Mouse (Mus musculus) frontal cortex, postnatal 36 days (tissue): ENCODE measurements at regions not wholly inside any gene's neighbourhood (a gene's known extent, or its start where the extent isn't known, plus 50 kb on each side); places are given as distances from the start of the nearest gene placed in this dataset.

Source experiments
- DNase-seq, 2 experiments: peaks; one replicate each; pipeline ENCODE4 v3.0.0; 2022; ENCODE audit warnings: low spot score in 2 of 2

- no peak for DNase-seq
Measured at GRCm38 (mm10) chr13:115427091-115428033, 325.6 kb upstream of the Itga1 start.

DNA sequence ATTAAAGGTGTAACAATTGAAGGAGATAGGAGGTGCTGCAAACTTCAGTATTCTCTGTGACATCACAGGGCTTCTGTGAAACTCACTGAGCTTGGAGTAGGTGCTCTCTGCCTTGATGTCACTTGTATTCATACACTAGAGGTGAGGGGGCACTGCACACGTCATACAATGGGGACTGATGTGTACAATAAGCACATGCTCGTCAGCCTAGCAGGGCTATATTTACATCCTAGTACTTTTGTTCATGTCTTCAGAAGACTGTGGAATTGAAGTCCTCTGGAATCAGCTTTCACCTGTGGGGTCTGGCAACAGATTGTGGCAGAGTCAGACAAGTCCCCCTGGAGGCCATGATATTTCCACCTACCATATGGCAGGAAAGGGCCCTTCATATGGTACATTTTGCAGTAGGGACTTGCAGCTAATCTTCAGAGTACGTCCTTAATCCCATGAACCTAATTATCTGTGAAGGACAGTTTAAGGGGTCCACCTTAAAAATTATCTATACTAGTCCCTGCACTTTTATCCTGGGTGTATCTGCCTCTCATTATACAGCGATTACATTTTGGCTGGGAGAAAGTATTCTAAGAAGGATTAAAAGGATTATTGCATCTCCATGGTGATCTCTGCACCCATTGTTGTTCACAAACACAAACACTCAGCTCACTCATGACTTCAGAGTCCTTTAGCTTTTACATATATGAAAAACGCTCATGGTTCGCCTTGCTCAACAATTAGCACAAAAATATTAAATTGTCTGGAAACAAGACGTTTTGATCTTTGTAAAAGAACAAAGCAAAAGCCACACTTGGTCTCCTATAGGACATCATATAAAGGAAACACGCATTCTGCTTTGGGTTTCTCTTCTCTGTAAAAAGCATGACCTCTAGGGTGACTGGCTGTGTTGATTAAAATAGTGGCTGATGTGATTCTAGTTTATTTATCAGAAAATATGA, 324.1 kb upstream of the Itga1 start:
- DNase-seq = no peak

DNA sequence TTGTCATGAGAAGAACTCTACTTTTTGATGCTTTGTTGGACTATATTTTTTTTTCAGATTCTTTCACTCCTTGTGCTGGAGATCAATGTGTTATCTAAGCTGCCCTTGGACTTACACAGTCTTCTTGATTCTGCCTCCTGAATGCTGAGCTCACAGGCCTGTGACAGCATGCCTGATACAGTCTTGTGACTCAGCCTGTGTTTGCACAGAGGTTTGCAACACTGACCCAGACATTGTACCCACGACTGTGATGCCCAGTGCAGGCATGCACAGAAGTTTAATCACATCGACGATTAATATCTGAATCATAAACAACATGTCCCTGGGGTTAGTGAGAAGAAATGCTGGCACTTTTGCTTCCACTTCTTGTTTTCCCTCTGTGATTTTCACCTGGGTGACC, 322.0 kb upstream of the Itga1 start:
- DNase-seq = no peak

DNA sequence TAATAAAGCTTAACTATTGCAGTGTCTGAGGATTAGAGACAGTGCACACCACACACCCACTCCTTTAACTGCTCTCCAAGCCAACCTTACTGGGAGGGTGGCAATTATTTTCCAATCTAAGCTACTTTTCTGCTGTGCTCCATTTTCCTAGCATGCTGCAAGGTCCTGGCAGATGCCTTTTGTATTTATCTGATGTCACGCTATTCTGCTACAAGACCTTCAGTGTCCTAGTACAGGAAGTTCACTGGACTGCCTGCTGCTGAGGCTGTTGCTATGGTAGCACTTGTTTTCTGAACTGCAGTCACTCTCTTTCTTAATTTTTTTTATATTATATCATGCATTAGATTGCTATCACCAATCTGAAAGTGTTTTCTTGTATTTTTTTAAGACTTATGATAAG, 319.7 kb upstream of the Itga1 start:
- DNase-seq = no peak

DNA sequence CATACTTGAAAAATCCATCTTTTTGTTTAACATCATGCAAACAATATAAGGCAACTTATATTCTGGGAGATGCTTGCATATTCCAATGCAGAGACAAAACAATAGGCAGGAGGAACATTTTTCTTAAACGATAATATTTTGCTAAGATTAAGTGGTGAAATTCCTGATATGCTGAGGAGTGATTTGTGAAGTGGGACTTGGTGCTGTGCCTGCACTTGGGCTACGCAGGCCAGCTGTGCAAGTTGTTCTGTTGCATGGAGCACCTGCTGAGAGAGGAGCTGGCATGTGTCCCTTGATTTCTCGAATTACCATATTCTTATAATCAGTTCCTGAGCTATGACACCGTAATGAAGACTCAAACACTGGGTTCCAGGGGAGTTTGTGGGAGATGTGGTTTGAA, 316.1 kb upstream of the Itga1 start:
- no peak for DNase-seq

DNA sequence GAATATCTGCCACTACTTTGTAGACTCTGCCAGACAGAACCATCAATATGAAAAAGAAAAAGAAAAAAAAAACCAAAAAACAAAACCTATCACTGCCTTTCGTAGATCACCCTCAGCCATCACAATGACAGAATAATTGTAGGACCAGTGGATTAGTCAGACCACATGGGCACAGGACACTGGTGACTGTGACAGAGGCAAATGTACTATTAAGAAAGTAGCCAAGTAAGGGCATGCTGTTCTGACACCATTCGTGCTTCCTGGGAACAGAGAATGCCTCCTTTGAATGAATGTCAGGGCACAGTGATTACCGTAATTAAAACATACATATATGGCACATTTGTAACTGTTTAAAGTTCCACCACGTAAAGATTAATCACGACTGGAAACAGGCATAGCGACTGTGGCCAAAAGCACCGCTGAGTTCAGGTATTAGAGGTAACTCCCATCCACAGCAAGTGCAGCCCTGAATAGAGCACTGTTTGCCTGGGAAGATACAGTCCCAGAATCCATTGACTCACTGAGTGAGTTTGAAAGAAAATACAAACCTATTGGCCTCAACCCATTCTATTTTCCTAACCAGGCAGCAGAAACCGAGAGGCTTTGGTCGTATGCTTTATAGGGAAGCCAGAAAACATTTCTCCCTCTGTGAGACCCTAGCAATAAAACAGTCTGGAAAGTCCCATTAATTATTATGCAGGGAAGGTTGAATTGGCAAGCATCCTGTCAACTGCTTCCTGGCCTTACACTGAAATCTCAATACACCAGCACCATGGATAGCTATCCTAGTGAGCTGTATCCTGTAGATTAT, 312.2 kb upstream of the Itga1 start:
- DNase-seq = no peak

GRCm38 (mm10) chr13:115405916-115406315, 304.2 kb upstream of the Itga1 start:
- DNase-seq = no peak

- no peak for DNase-seq
Measured at GRCm38 (mm10) chr13:115400706-115401215, 299.0 kb upstream of the Itga1 start.

GRCm38 (mm10) chr13:115379682-115380081, 277.9 kb upstream of the Itga1 start:
- DNase-seq = no peak

DNA sequence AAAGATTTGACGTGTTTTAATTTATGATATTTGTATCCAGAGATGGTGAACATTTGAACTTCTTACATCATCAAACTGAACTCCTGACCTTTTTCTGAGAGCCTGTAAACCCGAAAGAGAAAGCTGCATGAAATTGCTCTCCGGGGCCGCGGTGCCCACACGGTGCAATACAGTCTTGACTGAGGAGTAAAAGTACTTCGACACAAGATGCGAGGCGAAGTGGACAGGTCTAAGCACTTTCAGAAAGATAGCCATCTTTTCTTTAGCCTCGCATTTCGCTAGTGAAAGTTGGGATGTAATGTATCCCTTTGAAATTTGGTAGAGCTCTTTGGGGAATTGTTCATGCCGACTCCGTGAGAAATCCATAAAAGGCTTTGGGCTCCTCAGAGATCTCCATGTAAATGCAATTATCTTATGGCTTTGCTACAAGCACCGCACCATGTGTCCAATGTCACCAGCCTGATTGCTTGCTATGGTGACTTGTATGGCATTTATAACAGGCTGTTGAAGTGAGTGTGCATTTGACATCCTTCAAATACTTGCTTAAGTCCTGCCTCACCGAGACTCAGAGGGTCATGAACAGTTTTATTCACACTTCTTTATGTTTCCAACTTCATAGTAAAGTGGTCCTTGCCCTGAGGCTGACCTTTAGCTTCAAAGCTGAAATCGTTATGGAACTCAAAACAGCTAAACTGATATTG, 274.6 kb upstream of the Itga1 start:
- no peak for DNase-seq

DNA sequence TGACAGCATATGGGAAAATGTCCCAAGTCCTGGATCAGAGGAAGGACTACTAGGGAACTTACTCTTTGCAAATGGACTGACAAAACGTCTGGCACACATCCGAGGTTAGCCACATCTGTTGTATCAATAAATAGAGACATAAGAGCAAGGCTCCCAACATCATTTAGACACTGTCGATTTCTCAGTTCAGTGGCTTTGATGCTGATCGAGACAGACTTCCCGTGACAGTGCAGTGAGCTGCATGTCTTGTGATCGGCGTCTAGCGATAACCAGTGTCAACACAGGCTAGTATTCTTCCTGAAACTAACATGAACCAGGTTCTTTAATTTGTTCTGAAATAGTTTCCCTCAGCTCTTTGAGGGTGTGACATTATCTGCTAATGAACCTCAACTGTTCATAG, 259.7 kb upstream of the Itga1 start:
- DNase-seq = no peak

- no peak for DNase-seq
Measured at GRCm38 (mm10) chr13:115347022-115347398, 245.2 kb upstream of the Itga1 start.

- no peak for DNase-seq
Measured at GRCm38 (mm10) chr13:115346115-115347021, 244.6 kb upstream of the Itga1 start.

DNA sequence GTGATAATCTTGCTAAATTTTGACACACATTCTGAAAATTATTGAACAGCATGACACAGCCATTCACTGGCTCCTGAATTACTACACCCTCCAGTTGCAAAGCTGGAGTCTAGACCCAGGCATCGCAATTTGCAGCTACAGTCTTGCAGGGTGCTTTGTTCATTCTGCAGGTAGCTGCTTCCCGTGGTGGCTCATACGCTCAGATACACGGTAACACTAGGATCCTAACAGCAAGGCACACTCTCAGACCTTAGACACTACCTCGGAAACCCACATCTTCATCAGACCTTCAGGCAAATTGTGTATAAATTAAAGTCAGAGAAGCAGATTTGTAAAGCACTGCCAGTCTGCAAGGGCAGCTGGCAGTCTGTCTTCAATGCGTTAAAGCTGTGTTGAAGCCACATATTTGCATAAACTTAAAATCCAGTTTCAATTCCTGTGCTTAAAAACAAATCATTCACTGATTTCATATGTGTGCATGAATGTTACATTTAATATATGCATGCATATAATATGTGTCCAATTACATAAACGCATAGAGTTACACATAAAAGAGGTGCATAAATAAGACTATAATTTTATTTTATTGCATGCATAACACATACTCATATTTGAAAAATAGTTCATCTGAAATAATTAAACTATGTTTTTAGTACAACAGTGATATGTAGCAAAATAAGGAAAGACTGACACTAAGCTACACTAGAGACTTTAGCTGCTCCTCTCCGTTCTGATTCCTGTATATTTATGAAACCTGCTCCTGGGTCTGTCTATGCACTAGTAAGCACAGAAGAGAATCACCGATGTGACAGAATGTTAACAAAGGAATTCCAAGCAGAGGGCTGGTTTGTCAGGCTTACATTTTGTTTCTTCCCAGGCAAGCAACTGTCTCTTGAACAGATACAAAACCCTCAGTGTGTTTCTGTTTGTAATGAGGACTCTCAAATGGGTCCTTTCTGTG, 227.5 kb upstream of the Itga1 start:
- no peak for DNase-seq

GRCm38 (mm10) chr13:115326294-115326693, 224.5 kb upstream of the Itga1 start:
- DNase-seq = no peak

DNA sequence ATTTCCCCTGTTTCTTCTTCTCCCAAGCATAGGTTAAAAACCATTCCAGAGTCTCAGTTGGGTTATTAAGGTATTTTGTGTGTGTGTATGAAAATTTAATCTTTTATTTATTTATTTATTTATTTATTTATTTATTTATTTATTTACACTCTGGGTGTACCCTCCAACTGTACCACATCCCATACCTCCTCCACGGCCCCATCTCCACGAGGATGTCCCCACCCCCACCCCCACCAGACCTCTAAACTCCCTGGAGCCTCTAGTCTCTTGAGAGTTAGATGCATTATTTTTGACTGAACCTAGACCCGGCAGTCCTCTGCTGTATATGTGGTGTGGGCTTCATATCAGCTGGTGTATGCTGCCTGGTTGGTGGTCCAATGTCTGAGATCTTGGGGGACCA, 214.9 kb upstream of the Itga1 start:
- no peak for DNase-seq

DNA sequence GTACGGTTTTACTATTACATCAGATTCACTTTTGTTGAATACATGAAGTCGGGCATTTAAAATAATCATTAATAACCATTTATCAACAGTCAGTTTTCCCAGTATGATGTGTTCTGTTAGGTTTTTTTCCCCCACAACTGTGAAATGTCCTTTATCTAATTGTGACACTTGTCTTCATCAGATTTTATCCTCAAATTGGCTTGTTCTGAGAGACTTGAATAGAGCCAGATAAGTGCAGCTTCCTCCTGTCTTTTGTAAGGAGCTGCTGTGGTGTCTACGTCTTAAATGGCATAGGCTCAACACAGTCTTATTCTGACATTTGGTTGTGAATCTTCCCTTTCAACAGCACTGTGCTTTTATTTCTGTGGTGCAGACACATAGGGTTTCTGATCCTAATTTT, 206.8 kb upstream of the Itga1 start:
- DNase-seq = no peak

- DNase-seq = peak in 1 of 2 experiments; percentile 35
Measured at GRCm38 (mm10) chr13:115287371-115287770, 185.6 kb upstream of the Itga1 start.

- no peak for DNase-seq
Measured at GRCm38 (mm10) chr13:115266164-115266563, 164.4 kb upstream of the Itga1 start.
